Comparison of ENCODE assay signal across 8 mouse cellular contexts in the genomic region with DNA sequence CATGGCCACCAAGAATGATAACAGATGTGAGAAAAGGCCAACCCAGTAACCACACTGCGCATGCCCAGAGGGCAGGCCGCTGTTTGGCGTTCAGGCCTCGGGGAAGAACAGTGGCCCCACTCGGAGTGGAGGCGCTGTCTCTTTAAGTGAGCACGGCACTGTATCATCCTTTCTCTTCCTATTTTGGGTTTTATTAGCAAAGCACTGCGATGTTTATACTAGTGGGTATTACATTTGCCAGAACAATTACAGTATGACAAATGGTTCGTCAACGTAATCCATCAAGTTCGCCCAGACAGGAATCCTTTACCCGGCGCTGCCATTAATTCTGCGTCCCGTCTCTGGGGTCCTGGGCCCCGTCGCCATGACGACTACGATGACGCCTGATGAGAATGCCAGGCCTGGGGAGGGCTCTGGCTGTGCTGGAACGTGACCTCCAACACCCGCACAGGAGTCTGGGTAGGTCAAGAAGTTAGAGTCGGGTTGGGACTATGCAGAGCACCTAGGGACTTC.
A peak's percentile ranks its signal among the peaks of the same experiment; 100 is the strongest.
DNase-seq lines count a peak whose midpoint lies in the region; ATAC-seq and TF ChIP-seq lines count a peak whose summit lies in the region.

No protein-coding gene starts in this region.

- peak; percentile 61 to 77 for DNase-seq in adrenal gland, adult (ENCODE audit: inconsistent age in 2 of 2, low spot score in 1 of 2)
- no peak for DNase-seq in adrenal gland, postnatal 4 days (ENCODE audit: low spot score in 2 of 2)
- peak; percentile 64 for DNase-seq in lung, embryonic 14.5 days
- no peak for DNase-seq in lung, postnatal 14 days
- no peak for DNase-seq in layer of hippocampus, postnatal 25 days (ENCODE audit: extremely low spot score in 1 of 2, low spot score in 1 of 2)
- DNase-seq in thymus, postnatal 14 days = no peak

- no peaks in the 10 kb centered on the region for H3K9me3 ChIP-seq in lung, embryonic 14.5 days (ENCODE audit: low read depth, low read length)
- H3K9me3 ChIP-seq in intestine, embryonic 16.5 days (ENCODE audit: control insufficient read depth, low read length) = no peaks in the 10 kb centered on the region
- no peaks in the 10 kb centered on the region for H3K9me3 ChIP-seq in neural tube, embryonic 15.5 days (replicated peaks)

- peak; percentile 64 for ATAC-seq in lung, embryonic 14.5 days (ENCODE audit: insufficient read depth)
- ATAC-seq in intestine, embryonic 16.5 days = peak; percentile 68
- peak; percentile 51; the same call in 1 of the 2 replicates for ATAC-seq in neural tube, embryonic 15.5 days (ENCODE audit: low FRiP score)

- no peak overlapping the region for H3K27ac ChIP-seq in lung, embryonic 14.5 days (ENCODE audit: low read depth)
- H3K27ac ChIP-seq in intestine, embryonic 16.5 days (ENCODE audit: low read length) = 0 out of 2 replicates have a peak overlapping the region, but pooled peaks have one; percentile 5
- peak overlapping the region; percentile 68 for H3K27ac ChIP-seq in neural tube, embryonic 15.5 days (replicated peaks)

- no peak for TF ChIP-seq CTCF in lung, embryonic 14.5 days (IDR thresholded peaks at IDR 0.05; ENCODE audit: low read depth)

- H3K4me2 ChIP-seq in lung, embryonic 14.5 days = peak overlapping the region; percentile 46
- H3K4me2 ChIP-seq in intestine, embryonic 16.5 days (ENCODE audit: low read depth, low read length) = no peak overlapping the region; the same call in 1 of the 2 replicates
- peak overlapping the region; percentile 43 for H3K4me2 ChIP-seq in neural tube, embryonic 15.5 days

- peaks cover 4% of the 10 kb centered on the region; the same call in 1 of the 2 replicates for H3K4me1 ChIP-seq in lung, embryonic 14.5 days (ENCODE audit: insufficient read depth)
- peaks cover 8% of the 10 kb centered on the region for H3K4me1 ChIP-seq in intestine, embryonic 16.5 days (ENCODE audit: control insufficient read depth, insufficient read depth, low read length)
- H3K4me1 ChIP-seq in neural tube, embryonic 15.5 days = peaks cover 54% of the 10 kb centered on the region

- H3K27me3 ChIP-seq in lung, embryonic 14.5 days (ENCODE audit: insufficient read depth, low read length) = no peaks in the 10 kb centered on the region
- no peaks in the 10 kb centered on the region for H3K27me3 ChIP-seq in intestine, embryonic 16.5 days (replicated peaks; ENCODE audit: control insufficient read depth, insufficient read depth, low read length)
- no peaks in the 10 kb centered on the region for H3K27me3 ChIP-seq in neural tube, embryonic 15.5 days (replicated peaks)

- no peaks in the 10 kb centered on the region for H3K36me3 ChIP-seq in lung, embryonic 14.5 days (ENCODE audit: insufficient read depth)
- no peaks in the 10 kb centered on the region for H3K36me3 ChIP-seq in intestine, embryonic 16.5 days (ENCODE audit: control insufficient read depth, insufficient read depth, low read length)
- H3K36me3 ChIP-seq in neural tube, embryonic 15.5 days = no peaks in the 10 kb centered on the region

- H3K4me3 ChIP-seq in lung, embryonic 14.5 days (ENCODE audit: low read depth, low read length) = no peak overlapping the region
- H3K4me3 ChIP-seq in intestine, embryonic 16.5 days (ENCODE audit: low read length) = no peak overlapping the region
- H3K4me3 ChIP-seq in neural tube, embryonic 15.5 days (replicated peaks) = no peak overlapping the region

- no peak overlapping the region for H3K9ac ChIP-seq in lung, embryonic 14.5 days
- peak overlapping the region; percentile 16; the same call in 1 of the 2 replicates for H3K9ac ChIP-seq in intestine, embryonic 16.5 days (ENCODE audit: low read depth, low read length)
- H3K9ac ChIP-seq in neural tube, embryonic 15.5 days (replicated peaks) = 0 out of 2 replicates have a peak overlapping the region, but pooled peaks have one; percentile 23

- 15% methylated on average over 23 of the region's 23 CpGs for WGBS in lung, embryonic 14.5 days
- WGBS in intestine, embryonic 16.5 days = 25% methylated on average over 23 of the region's 23 CpGs
- WGBS in neural tube, embryonic 15.5 days = 15% methylated on average over 23 of the region's 23 CpGs

Comparison
In these comparisons a context has a peak if more than half of its experiments do, and no peak if none do; other contexts are left out.
1. DNase-seq: peak in adrenal gland, adult (2 of 2) and lung, embryonic 14.5 days (single experiment); none in adrenal gland, postnatal 4 days (0 of 2), lung, postnatal 14 days (single experiment), layer of hippocampus, postnatal 25 days (0 of 2) and thymus, postnatal 14 days (single experiment).
2. Peak in every context shown above with its lines, with median percentiles within 50 percentile points of each other: ATAC-seq.